Mouse (Mus musculus) kidney, adult 2 months (tissue): ENCODE measurements at regions not wholly inside any gene's neighbourhood (a gene's known extent, or its start where the extent isn't known, plus 50 kb on each side); places are given as distances from the start of the nearest gene placed in this dataset.

Experiments
- CTCF ChIP-seq: fragments of 200-500 bp; conservative IDR thresholded peaks from 2 replicates; pipeline ENCODE4 v1.5.1; 2011; ENCODE audit warnings: low read depth, mild to moderate bottlenecking, control low read depth, low read length, moderate library complexity, mixed read lengths; ENCODE audit not compliant: insufficient read depth, insufficient read length
- POLR2A ChIP-seq: fragments of 200-500 bp; IDR thresholded peaks from one replicate; pipeline ENCODE4 v1.6.1; 2011; ENCODE audit warnings: low read depth, low read length, control low read depth

GRCm38 (mm10) chr4:55723124-55723523 is 190.9 kb upstream of the Klf4 start:
- TF ChIP-seq POLR2A (no peak), CTCF (no peak)
